Mouse (Mus musculus): ENCODE results near the gene Vmn2r11. TPM values are rescaled to one million over a fixed set of nuclear protein-coding genes. Genes with fewer than 3 reads are reported as not detected.

The Vmn2r11 gene
- polyA plus RNA-seq (2017; shearing (Covaris generic)), result 0.11 TPM

DNA sequence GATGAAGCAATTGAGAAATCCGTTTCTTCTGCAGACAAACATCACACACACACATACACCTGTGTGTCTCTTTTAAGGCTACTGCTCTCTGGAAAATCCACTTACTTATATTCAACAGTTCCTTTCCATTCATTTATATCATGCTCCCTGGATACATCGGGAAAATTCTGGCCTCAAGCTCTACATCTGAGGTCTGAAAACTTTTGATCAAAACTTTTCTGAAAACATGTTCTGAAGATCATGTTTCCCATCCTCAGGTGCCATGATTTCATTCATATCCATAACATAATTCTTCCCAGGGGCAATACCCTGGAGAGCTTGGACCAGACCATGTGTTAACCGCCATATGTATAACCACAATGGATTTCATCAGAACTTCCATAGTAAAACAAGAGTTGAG is at the start of gene Vmn2r11:
TSS of gene Vmn2r11 (minus strand) at position 101 of the 400 bp plus-strand sequence.

DNA sequence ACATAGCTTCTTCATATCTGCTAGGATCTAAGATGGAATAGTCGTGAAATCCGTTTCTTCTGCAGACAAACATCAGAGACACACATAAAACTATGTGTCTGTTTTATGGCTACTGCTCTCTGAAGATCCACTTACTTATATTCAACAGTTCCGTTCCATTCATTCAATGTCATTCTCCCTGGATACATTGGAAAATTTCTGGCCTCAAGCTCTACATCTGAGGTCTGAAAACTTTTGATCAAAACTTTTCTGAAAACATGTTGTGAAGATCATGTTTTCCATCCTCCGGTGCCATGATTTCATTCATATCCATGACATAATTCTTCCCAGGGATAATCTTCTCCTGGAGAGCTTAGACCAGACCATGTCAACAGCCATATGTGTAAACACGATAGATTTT is 38.5 kb upstream of the Vmn2r11 start, which contains the start of gene Vmn2r12:
TSS of gene Vmn2r12 (minus strand) at position 101 of the 400 bp plus-strand sequence.

DNA sequence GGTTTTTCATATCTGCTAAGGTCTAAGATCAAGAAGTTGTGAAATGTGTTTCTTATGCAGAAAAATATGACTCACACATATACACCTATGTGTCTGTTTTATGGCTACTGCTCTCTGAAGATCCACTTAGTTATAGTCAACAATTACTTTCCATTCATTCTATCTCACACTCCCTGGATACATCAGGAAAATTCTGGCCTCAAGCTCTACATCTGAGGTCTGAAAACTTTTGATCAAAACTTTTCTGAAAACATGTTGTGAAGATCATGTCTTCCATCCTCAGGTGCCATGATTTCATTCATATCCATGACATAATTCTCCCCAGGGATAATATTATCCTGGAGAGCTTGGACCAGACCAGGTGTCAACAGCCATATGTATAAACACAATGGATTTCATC is 52.9 kb downstream of the Vmn2r11 start, which contains the start of gene Vmn2r10:
TSS of gene Vmn2r10 (minus strand) at position 101 of the 400 bp plus-strand sequence.

Other genes with a start within 250 kb of the Vmn2r11 start
- not detected for gene Vmn2r9, start 207.0 kb downstream of the Vmn2r11 start, polyA plus RNA-seq (2017; shearing (Covaris generic))
- gene Vmn2r10, start 53.0 kb downstream of the Vmn2r11 start, polyA plus RNA-seq (2017; shearing (Covaris generic)), result not detected
- not detected for gene Vmn2r12, start 38.4 kb upstream of the Vmn2r11 start, polyA plus RNA-seq (2017; shearing (Covaris generic))
- not detected for gene Vmn2r13, start 132.6 kb upstream of the Vmn2r11 start, polyA plus RNA-seq (2017; shearing (Covaris generic))
- gene Vmn2r14, start 165.1 kb upstream of the Vmn2r11 start, polyA plus RNA-seq (2017; shearing (Covaris generic)), result not detected
- gene Vmn2r15, start 238.1 kb upstream of the Vmn2r11 start, polyA plus RNA-seq (2017; shearing (Covaris generic)), result not detected

All from inflammation-experienced regulatory T-cells, adult 16 weeks (primary cell).